Mouse (Mus musculus): ENCODE measurements around the gene Sox15. TPM values are rescaled to one million over a fixed set of nuclear protein-coding genes. Genes with fewer than 3 reads are reported as not detected.

Sox15 gene
- polyA plus RNA-seq, 1 experiment from 2014 or later: 0.30 TPM

GRCm38 (mm10) chr11:69665961-69666664 lies 11.0 kb downstream of the Sox15 start, which contains the start of gene Cd68:
Cd68 (minus strand) TSS chr11:69666153.
- no peak within 1 kb of the TSS for H3K9ac ChIP-seq
- H3K36me3 ChIP-seq: peaks cover 71% of the 10 kb centered on the region
- H3K4me2 ChIP-seq (replicated peaks): no peak within 1 kb of the TSS
- peaks cover 35% of the 10 kb centered on the region for H3K4me1 ChIP-seq
- WGBS: 33% methylated on average over 7 of the region's 7 CpGs
- no peaks in the 10 kb centered on the region for H3K27me3 ChIP-seq (replicated peaks)
- no peak for ATAC-seq (ENCODE audit: low FRiP score, low read depth)
- H3K27ac ChIP-seq: no peak within 1 kb of the TSS
- H3K9me3 ChIP-seq: no peaks in the 10 kb centered on the region
- no peak within 1 kb of the TSS for H3K4me3 ChIP-seq

DNA sequence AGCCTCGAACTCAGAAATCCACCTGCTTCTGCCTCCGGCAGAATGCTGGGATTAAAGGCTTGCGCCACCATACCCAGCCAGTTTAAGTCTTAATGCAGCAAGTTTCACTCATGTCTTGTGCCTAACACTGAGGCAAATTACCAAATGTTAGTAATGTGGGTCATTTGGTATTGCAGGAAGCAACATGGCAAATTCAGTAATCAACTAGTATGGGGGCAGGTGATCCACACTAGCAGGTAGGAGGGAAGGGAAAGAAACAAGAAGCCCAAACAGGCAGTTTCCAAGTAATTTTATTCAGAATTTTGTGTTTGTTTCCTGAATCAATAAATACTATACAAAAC lies 11.5 kb downstream of the Sox15 start:
- WGBS: 89% methylated on average over 3 of the region's 3 CpGs
- Histone ChIP-seq H3K4me2 (replicated peaks) (no peak overlapping the region), H3K27ac (no peak overlapping the region), H3K9me3 (no peaks in the 10 kb centered on the region), H3K9ac (no peak overlapping the region), H3K4me1 (peaks cover 30% of the 10 kb centered on the region), H3K27me3 (replicated peaks) (no peaks in the 10 kb centered on the region), H3K4me3 (no peak overlapping the region), H3K36me3 (peaks cover 71% of the 10 kb centered on the region)
- no peak for ATAC-seq (ENCODE audit: low FRiP score, low read depth)

GRCm38 (mm10) chr11:69670786-69671725 lies 15.9 kb downstream of the Sox15 start:
- Histone ChIP-seq H3K9me3 (no peaks in the 10 kb centered on the region), H3K4me1 (peaks cover 33% of the 10 kb centered on the region), H3K27ac (peak overlapping the region; percentile 87), H3K36me3 (peaks cover 76% of the 10 kb centered on the region), H3K4me2 (replicated peaks) (peak overlapping the region; percentile 96), H3K27me3 (replicated peaks) (no peaks in the 10 kb centered on the region), H3K4me3 (peak overlapping the region; percentile 99), H3K9ac (peak overlapping the region; percentile 99)
- ATAC-seq (ENCODE audit: low FRiP score, low read depth): peak; percentile 66
- WGBS: 1% methylated on average over 59 of the region's 61 CpGs

GRCm38 (mm10) chr11:69671726-69672124 lies 16.6 kb downstream of the Sox15 start:
- Histone ChIP-seq H3K36me3 (peaks cover 76% of the 10 kb centered on the region), H3K4me1 (peaks cover 33% of the 10 kb centered on the region), H3K27me3 (replicated peaks) (no peaks in the 10 kb centered on the region), H3K4me2 (replicated peaks) (peak overlapping the region; percentile 96), H3K9me3 (no peaks in the 10 kb centered on the region), H3K9ac (peak overlapping the region; percentile 99), H3K4me3 (peak overlapping the region; percentile 99), H3K27ac (peak overlapping the region; percentile 87)
- peak; percentile 23 for ATAC-seq (ENCODE audit: low FRiP score, low read depth)
- under 1% methylated on average over 43 of the region's 43 CpGs for WGBS

GRCm38 (mm10) chr11:69672211-69672706 lies 17.1 kb downstream of the Sox15 start, which contains the start of gene Eif4a1:
Eif4a1 (minus strand) TSS chr11:69672423.
- ATAC-seq (ENCODE audit: low FRiP score, low read depth): peak; percentile 96
- peak within 1 kb of the TSS; percentile 99 for H3K9ac ChIP-seq

DNA sequence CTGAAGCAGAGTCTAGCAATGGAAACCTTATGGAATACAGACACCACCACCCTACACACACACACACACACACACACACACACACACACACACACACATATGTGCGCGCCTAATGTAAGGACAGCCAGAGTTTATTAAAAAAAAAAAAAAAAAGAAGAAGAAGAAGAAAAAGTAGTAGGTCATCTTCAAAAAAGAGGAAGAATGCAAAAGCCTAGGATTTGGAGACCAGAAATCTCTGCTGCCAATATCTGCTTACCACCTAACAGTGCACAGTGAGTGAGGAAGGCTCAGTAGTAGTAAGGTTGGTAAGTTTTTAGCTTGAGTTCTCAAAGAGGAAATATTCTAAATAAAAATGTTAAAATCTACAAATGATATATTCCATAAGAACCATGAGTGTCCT lies 24.0 kb downstream of the Sox15 start:
- Histone ChIP-seq H3K27ac (no peak overlapping the region), H3K27me3 (replicated peaks) (no peaks in the 10 kb centered on the region), H3K36me3 (peaks cover 59% of the 10 kb centered on the region), H3K4me1 (peaks cover 23% of the 10 kb centered on the region), H3K9me3 (no peaks in the 10 kb centered on the region), H3K4me2 (replicated peaks) (no peak overlapping the region), H3K9ac (no peak overlapping the region), H3K4me3 (no peak overlapping the region)
- ATAC-seq (ENCODE audit: low FRiP score, low read depth): no peak
- WGBS: 100% methylated on average over 2 of the region's 2 CpGs

More at GRCm38 (mm10) chr11:69672211-69672706, 17.1 kb downstream of the Sox15 start, which contains the start of gene Eif4a1:
- WGBS: under 1% methylated on average over 36 of the region's 36 CpGs
- peak within 1 kb of the TSS; percentile 87 for H3K27ac ChIP-seq
- H3K4me2 ChIP-seq (replicated peaks): peak within 1 kb of the TSS; percentile 96
- H3K9me3 ChIP-seq: no peaks in the 10 kb centered on the region
- peaks cover 77% of the 10 kb centered on the region for H3K36me3 ChIP-seq
- peaks cover 33% of the 10 kb centered on the region for H3K4me1 ChIP-seq
- no peaks in the 10 kb centered on the region for H3K27me3 ChIP-seq (replicated peaks)
- peak within 1 kb of the TSS; percentile 99 for H3K4me3 ChIP-seq

DNA sequence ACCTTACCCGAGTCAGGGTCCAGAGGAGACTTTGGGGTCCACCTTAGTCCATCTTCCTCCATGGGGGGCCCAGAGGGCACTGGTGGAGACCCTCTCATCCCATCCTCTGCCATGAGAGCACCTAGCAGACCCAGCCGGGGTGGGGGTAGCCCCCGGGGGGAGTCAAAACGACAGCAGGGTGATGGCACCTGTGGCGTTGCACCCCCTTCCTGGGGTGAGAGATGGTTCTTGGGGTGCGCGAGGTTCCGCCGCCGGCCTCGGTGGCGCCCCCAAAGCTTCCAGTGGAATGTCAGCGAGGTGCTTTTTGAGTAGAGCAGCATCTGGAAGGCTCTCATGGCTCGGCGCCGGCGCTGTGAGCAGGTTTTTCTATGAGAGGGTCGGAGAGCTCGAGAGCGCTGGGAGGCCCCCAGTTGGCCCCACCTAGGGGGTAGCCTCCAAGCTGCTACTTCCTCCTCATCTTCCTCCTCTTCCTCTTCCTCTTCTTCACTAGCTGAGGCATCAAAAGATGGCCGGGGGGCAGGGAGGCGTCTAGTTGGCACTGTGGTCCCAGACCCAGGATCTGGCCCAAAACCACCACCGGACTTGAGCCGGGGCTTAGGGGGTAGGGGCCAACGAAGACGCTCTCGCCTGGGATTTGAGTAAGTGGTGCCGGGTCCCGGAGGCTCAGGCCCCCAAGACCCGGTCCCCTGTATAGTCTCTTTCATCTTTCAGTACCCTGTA lies 25.2 kb downstream of the Sox15 start:
- ATAC-seq (ENCODE audit: low FRiP score, low read depth): no peak
- H3K9ac ChIP-seq: 0 out of 2 replicates have a peak overlapping the region, but pooled peaks have one; percentile 26
- H3K36me3 ChIP-seq: peaks cover 47% of the 10 kb centered on the region
- no peaks in the 10 kb centered on the region for H3K9me3 ChIP-seq
- H3K4me2 ChIP-seq (replicated peaks): peak overlapping the region; percentile 94
- no peak overlapping the region for H3K27ac ChIP-seq
- H3K27me3 ChIP-seq (replicated peaks): no peaks in the 10 kb centered on the region
- H3K4me1 ChIP-seq: peaks cover 23% of the 10 kb centered on the region
- peak overlapping the region; percentile 81 for H3K4me3 ChIP-seq
- WGBS: 94% methylated on average over 30 of the region's 30 CpGs

DNA sequence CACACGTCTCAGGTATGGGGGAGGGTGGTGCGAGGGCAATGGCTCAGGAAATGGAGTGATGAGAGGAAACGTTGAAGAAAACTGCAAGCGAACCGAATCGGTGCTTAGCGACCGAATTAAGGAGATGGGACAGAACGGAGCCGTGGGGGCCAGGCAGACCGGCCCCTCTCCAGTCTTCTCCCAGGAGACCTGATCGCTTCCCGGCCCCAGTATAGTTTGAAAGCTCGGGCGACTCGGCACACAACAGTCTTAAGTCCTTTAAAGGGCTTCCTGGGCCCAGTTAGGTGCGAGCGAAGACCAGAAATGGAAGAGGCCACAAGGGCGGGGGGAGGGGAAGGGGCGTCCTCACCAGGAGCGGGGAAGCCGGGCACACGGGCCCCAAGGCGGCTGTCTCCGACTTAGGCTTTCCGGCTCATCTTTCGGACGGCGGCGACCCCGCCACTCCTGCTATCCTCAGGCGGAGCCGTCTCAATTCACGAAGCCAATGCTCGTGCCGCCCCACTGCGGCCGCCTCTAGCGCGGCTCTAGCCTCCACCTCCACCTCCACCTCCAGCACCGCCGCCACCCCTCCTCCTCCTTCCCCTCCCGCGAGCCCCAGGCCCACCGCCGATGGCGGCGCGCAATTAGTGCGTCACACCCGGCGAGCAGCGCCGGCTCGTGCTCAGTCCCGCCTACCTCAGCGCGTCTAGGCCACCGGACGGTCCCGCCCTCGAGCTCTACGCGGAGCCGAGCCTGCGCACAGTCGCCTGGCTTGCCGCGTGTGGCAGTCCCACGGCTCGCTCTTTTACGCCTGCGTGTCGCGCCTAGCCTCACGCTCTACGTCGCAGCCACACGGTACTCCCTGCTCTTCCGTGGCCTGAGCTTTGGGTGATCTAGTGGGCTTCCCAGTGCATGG lies 26.4 kb downstream of the Sox15 start, which contains the start of gene Senp3:
Gene Senp3, minus strand, starts transcription at position 771 of the 895 bp plus-strand sequence.
- peak; percentile 95 for ATAC-seq (ENCODE audit: low FRiP score, low read depth)
- Histone ChIP-seq H3K4me2 (replicated peaks) (peak within 1 kb of the TSS; percentile 94), H3K27ac (peak within 1 kb of the TSS; percentile 48), H3K36me3 (peaks cover 34% of the 10 kb centered on the region), H3K4me1 (peaks cover 23% of the 10 kb centered on the region), H3K27me3 (replicated peaks) (no peaks in the 10 kb centered on the region), H3K9ac (peak within 1 kb of the TSS; percentile 81), H3K9me3 (no peaks in the 10 kb centered on the region), H3K4me3 (peak within 1 kb of the TSS; percentile 81)
- WGBS: under 1% methylated on average over 80 of the region's 80 CpGs

- H3K36me3 ChIP-seq: peaks cover 28% of the 10 kb centered on the region
- peak overlapping the region; percentile 48 for H3K27ac ChIP-seq
- no peaks in the 10 kb centered on the region for H3K9me3 ChIP-seq
- peak; percentile 19 for ATAC-seq (ENCODE audit: low FRiP score, low read depth)
- peaks cover 23% of the 10 kb centered on the region for H3K4me1 ChIP-seq
- H3K9ac ChIP-seq: peak overlapping the region; percentile 81
- H3K27me3 ChIP-seq (replicated peaks): no peaks in the 10 kb centered on the region
- 26% methylated on average over 24 of the region's 24 CpGs for WGBS
- H3K4me3 ChIP-seq: peak overlapping the region; percentile 81
- peak overlapping the region; percentile 94 for H3K4me2 ChIP-seq (replicated peaks)
These were observed 27.2 kb downstream of the Sox15 start for GRCm38 (mm10) chr11:69682209-69682839.

DNA sequence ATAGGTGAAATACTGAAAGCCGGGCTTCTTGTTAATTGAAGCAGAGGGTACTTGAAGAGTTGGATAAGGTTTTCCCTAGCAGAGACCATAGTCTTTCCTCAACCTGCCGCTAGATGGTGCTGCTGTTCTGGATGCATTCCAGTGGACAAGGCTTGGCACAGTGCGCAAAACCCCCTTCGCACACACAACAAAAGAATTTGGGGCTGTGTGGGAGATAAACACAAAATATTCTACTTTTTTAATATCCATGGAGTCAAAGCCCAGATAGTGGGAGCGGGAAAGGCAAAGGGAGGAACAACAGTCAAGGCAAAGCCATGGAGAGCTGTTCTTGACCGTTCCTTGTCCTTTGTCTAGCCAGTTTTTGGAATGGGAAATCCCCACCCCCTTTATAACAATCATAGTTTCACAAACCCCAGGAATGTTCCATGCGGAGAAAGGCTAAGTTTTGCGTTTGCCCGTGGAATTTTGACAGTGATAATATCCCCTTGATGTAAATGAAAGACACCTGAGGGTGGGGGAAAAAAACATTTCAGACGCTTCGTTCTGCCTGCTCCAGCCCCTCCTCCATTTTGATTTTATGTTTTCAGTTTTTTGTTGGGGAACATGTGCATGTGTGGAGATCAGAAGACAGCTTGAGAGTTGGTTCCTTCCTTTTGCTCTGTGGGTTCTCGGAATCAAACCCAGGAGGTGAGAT lies 27.9 kb downstream of the Sox15 start:
- WGBS: 28% methylated on average over 12 of the region's 12 CpGs

More for the DNA sequence above, 27.9 kb downstream of the Sox15 start:
- Histone ChIP-seq H3K36me3 (peaks cover 22% of the 10 kb centered on the region), H3K4me3 (no peak overlapping the region), H3K9ac (no peak overlapping the region), H3K4me1 (peaks cover 23% of the 10 kb centered on the region), H3K27ac (no peak overlapping the region), H3K9me3 (no peaks in the 10 kb centered on the region), H3K27me3 (replicated peaks) (no peaks in the 10 kb centered on the region), H3K4me2 (replicated peaks) (peak overlapping the region; percentile 94)
- no peak for ATAC-seq (ENCODE audit: low FRiP score, low read depth)

Data from neural tube, embryonic 12.5 days (tissue).